Mouse (Mus musculus) testis, adult 2 months (tissue): ENCODE results near the gene Polh.

Experiments used
- CTCF ChIP-seq: fragments of 200-500 bp; IDR thresholded peaks from 2 replicates; pipeline ENCODE4 v1.5.1; 2012; ENCODE audit warnings: low read depth, mild to moderate bottlenecking, inconsistent platforms, low read length, moderate library complexity; ENCODE audit not compliant: control insufficient read depth, insufficient read depth, insufficient replicate concordance
- POLR2A ChIP-seq: fragments of 200-500 bp; IDR thresholded peaks from 2 replicates; pipeline ENCODE4 v1.6.1; 2012; ENCODE audit warnings: low read depth, mild to moderate bottlenecking, inconsistent platforms, low read length, moderate library complexity; ENCODE audit not compliant: control insufficient read depth

DNA sequence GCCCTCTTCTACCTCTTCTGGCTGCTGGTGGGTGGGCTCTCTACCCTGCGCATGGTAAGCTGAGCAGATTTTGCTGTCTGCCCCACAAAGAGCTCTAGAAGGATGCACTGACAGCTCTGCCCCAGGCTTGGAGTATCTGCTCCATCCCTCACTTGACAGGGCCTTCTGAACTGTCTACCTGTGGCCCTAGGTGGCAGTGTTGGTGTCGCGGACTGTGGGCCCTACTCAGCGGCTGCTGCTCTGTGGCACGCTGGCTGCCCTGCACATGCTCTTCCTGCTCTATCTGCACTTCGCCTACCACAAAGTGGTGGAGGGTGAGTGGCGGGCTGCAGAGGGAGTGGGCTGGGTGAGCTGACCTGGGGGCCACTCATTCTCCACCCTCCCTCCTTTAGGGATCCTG, 48.7 kb upstream of the Polh start:
- TF ChIP-seq CTCF (no peak), POLR2A (no peak)
